Mouse (Mus musculus) CD4-positive, CD25-positive, alpha-beta regulatory T cell, adult 4 months (primary cell): ENCODE results near the gene Cyp1a2. TPM values are rescaled to one million over a fixed set of nuclear protein-coding genes. Genes with fewer than 3 reads are reported as not detected.

ENCODE experiments used
- ATAC-seq: one replicate; pipeline ENCODE4 v1.8.0; 2017
- polyA plus RNA-seq, 2 experiments: library from polyadenylated mRNA; unstranded; fragments of 100-300 nt; shearing (Covaris generic); gene quantifications; one replicate each; pipeline ENCODE4 v1.2.1; 2017

The Cyp1a2 gene
- polyA plus RNA-seq, 2 experiments from 2014 or later: not detected

DNA sequence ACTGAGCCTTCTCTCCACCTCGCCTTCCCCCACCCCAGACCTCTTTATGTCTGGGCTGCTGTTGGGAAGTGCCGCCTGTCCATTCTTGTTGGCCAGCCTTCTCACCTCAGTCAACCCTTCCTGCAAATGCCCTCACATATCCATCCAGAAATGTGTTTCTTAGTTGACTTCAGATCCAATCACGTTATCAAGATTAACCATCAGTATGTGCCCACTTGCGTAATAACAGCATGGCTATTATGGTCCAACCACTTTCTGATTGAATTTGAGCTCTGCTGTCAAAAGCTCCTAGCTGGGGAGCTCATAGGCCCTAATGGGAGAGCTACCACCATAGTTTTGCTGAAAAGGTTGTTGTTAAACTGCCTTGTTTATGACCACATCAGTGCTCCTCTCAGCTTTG lies 12.5 kb downstream of the Cyp1a2 start:
- ATAC-seq: no peak

DNA sequence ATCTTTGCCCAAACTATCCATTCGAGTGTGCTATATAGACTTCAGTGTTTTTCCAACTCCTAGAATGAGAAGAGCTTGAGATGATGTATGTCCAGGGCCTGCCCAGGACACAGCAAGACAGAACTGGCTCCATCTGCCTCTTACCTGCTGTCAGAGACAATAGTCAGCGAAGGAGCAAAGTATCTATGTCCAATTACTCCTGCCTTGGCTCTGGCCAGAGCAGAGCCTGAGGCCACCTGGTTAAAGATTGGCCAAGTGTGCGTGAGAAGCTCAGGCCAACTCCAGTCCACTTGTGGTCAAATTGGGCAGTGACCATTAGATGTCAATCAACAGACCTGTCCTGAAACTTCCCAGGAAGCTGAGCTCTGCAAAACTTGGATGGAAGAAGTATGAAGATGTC lies 13.9 kb downstream of the Cyp1a2 start:
- ATAC-seq: no peak

DNA sequence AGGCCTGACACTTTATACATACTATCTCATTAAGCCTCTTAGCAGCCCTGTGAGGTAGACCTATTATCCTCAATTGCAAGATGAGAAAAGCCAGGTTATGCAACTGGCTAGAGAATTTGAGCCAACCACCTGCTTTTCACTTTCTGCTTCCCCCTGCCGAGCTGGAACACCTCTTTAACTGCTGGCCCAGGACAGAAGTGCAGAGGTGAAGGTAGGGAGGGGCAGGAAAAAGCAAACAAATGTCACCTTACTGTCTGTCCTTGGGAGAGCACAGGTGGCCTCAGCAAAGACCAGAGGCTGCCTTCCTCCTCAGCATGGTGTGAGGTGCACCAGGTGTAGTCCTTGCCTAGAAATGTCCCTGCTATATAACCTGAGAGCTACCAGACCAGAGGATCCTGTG lies 15.2 kb downstream of the Cyp1a2 start:
- ATAC-seq: no peak

DNA sequence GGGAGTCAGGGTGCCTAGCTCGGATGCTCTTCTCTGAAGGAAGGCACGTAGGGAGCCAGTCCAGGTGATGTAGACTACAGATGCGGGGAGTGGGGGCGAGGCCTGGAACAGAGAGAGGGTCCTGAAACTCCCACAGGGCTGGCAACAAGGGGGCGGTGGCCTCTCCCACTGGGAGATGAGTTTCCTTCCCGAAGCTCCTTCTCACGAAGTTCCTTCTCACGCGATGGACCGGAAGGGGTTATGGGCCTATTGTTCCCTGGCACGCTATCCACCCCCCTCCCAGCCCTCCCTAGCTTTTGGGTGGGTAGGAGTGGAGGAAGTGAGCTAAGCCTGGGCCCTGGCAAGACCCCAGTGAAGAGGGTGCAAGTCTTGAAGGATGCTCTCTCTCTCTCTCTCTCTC lies 15.7 kb downstream of the Cyp1a2 start:
- ATAC-seq: no peak

DNA sequence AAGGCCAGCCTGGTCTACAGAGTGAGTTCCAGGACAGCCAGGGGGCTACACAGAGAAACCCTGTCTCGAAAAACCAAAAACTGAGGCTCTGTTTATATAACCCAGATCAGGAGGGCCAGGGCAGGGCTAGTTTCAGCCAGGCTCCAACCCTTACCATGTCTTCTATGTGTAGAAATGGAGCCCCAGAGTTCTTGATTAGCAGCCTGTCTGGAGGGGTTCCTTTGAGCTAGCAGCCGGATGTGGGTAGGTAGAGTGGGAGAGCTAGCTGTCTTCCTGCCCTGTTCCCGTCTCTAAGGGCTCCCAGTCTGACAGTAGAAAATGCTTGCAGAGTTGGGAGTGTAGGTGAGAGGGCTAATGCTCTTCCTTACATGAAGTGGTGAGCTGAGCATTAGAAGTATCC lies 16.4 kb downstream of the Cyp1a2 start:
- peak; percentile 47 for ATAC-seq

DNA sequence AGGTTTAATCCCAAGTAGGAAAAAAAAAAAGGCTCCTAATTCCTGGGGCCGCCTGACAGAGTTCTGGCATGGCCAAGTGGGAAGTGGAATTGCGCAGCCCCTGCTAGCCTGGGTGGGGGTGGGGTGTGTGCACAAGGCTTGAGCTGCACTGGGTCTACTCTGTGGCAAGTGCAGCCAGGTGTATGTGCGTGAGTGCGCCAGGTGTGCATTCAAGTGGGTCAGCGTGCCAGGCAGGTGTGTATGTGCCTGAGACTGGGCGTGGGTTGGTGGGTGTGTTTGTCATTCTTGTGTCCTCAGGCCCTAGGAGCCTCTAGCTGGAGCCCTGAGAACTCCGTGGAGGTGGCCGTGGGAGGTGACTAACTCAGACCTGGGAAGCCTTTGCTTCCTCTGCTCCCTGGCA lies 17.0 kb downstream of the Cyp1a2 start:
- ATAC-seq: no peak

DNA sequence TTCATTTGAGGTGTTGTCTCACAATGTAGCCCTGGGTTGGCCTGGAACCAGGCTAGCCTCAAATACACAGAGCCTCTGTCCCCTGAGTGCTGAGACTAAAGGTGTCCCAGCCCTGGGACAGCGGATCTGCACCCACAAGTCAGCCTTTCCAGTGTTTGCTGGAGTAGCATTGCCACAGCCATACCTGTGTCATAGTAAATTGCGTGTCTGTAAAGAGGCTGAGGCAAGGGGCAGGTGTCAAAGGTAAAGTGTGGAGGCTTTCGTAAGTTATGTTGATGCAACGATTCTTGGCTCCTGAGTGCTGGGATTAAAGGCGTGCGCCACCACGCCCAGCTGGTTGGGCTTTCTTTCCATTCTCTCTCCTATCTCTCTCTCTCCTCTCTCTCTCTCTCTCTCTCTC lies 18.9 kb downstream of the Cyp1a2 start:
- ATAC-seq: no peak

DNA sequence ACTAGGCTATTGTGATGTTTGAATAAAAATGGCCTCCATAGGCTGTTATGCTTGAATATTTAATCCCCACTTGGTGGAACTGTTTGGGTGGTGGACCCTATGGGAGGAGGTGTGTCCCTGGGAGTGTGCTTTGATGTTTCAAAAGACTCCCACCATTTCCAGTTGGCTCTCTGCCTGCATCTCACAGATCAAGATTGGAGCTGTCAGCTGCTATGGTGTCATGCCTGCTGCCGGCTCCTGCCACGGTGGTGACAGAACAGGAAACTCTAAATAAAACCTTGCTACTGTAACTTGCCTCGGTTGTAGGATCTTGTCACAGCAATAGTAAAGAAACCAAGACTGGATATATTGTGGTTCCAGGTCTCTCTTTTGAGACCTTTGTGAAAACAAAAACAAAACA lies 22.0 kb downstream of the Cyp1a2 start:
- ATAC-seq: no peak

DNA sequence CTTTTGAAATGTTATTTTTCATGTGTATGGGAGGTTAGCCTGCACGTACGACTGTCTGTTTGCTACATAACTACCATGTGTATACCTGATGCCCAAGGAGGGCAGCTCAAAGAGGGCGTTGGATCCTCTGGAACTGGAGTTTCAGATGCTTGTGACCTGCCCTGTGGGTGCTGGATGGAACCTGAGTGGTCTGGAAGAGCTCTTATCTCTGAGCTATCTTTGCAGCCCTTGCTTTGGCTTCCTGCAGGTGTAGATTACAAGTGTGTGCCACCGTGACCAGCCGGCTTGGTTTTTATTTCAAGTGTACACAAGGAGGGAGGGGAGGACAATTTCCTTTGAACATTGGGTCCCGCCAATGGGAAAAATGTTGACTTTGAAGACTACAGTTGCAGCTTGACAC lies 23.0 kb downstream of the Cyp1a2 start:
- no peak for ATAC-seq

DNA sequence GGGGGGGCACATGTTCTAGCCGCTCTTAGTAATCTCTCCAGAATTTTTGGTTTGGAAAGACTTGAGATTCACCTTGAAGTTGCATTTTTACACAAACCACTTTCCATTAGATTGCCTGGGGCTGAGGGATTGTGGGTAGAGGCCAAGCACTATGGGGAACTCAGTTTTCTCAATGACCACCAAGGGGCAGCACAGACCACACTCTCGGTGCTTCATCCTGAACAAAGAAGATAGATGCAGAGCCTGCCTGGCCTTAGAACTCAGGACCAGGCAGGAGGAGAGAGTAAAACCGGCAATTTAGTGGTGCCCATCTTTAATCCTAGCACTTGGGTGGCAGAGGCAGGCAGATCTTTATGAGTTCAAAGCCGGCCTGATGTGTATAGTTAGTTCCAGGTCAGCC lies 23.7 kb downstream of the Cyp1a2 start:
- peak; percentile 79 for ATAC-seq

DNA sequence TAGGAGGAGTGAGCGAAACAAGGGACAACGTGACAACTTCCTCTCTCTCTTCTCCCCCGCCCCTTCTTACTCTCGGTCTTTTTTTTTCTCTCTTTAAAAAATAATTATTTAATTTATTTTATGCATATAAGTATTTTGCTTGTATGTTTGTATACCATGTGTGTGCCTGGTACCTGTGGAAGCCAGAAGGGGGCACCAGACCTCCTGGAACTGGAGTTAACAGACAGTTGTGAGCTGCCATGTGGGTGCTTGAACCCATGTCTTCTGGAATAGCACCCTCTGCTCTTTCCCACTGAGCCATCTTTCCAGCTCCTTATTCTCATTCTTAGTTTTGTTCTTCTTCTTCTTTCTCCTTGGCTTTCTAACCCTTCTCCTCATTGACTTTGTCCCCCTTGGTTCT lies 24.5 kb downstream of the Cyp1a2 start:
- ATAC-seq: no peak

DNA sequence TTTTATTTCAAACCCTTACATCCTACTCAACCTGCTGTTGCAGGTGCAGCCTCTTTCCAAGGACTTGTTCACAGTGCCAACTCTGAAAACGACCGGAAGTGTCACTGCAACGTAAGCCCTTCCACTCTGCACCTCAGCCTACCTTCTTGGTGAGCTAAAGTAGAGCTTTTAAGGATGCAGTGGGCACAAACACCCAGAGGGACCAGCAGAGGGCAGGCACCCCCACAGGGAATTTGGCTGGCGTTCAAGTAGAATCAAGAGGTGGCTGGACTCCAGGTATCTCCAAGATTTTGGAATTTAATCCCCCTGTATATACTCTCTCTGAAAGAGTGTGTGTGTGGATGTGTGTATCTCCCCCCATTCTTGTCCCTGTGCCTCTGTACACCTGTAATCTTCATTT lies 25.7 kb downstream of the Cyp1a2 start:
- ATAC-seq: no peak

DNA sequence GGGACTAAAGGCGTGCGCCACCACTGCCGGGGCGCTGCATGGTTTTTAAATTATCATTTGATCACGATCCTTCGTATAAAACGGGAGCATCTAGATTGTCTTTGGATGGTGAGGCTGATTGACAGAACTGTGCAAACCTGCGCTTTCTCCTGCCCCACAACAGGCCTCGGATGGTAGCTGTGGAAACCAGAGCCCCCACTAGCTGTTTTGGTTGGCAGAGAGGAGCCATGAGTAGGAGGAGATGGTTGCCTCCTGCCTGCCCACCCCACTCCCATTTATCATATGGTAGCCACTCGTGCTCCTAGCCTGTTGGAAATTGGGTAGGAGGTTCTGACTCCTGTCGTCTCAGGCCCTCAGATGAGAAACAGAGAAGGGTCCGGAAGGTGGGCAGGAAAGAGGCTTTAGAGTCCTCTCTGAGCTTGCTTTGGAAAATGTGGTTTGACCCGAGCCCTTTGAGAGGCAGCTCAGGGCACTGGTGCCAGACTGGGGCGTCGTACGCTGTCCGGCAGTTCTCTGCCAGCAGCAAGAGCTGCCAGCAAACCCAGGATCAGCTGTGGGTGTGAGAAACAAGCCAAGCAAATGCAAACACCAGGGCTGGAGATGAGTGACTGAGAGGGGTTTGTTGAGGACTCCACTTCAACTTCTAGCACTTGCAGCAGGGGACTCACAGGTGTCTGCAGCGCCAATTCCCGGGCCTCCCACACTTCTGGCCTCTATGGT lies 26.7 kb downstream of the Cyp1a2 start:
- ATAC-seq: no peak

DNA sequence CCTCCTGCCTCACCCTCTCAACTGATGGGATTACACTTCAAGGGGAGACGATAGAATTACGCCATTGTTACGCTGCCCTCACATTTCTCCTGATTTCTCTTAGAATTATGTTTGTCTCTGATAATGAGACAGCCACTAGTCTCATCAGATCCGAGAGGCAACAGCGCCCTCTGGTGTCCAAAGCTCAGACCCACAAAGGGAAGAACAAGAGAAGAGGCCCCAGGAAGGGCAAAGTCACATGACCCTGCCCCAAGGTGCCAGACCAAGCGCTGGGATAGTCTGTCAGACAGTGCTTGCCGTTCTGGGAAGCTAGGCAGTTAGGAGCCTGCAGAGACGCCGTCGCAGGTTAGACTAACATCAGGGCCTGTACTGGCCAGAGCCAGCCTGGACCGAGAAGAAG lies 27.8 kb downstream of the Cyp1a2 start:
- ATAC-seq: peak; percentile 75

DNA sequence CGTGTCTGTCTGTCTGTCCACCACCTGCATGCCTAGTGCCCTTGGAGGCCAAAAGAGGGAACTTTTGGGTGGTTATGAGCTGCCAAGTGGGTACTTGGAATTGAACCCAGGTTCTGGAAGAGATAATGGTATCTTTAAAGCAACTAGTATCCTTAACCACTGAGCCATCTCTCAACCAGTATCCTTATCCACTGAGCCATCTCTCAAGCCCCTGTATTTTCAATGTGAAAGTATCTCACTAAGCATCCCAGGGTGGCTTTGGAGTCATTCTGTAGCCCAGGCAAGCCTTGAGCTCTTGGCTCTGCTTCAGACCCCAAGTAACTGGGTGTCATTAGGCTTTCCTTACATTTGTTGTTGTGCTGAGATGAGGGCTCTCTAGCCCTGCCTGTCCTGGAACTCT lies 28.5 kb downstream of the Cyp1a2 start:
- no peak for ATAC-seq

DNA sequence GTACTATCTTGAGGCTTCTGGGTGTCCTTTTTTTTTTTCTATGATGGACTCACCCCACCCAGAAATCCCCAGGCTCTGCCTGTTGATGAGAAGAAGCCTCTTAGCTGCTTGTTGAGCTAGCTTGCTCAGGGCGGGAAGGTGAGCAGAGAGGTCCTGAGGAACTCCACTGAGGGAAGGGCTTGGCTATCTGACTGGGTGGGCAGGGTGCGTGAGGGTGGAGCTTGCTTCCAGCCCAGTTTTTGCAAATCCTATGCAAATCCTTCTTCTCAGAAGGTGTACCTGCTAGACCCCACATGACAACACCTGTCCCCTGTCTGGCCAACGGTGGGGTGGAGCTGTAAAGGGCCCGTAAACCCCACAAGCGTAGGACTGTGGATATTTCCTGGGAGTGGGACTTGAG lies 30.2 kb downstream of the Cyp1a2 start, which contains the start of gene Csk:
Gene Csk (minus strand): TSS at position 349 of the 400 bp plus-strand sequence.
- no peak for ATAC-seq

DNA sequence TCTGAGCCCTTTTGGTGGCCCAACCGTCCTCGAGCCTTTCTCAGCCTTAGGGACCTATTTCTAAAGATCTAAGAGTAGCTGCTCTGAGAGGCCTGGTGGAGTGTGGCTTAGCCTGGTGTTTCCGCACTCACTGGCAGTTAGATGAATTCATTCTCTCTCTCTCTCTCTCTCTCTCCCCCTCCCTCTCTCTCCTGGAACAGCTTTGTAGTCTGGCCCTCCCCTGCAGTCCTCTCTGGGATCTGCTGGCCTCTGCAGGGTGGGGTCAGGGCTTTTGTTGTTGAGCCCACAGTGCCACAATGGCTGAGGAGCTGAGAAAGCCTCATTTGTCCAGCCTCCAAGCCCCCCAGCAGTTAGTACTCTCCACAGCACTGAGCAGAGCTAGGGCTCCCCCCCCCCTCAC lies 30.6 kb downstream of the Cyp1a2 start:
- ATAC-seq: no peak

DNA sequence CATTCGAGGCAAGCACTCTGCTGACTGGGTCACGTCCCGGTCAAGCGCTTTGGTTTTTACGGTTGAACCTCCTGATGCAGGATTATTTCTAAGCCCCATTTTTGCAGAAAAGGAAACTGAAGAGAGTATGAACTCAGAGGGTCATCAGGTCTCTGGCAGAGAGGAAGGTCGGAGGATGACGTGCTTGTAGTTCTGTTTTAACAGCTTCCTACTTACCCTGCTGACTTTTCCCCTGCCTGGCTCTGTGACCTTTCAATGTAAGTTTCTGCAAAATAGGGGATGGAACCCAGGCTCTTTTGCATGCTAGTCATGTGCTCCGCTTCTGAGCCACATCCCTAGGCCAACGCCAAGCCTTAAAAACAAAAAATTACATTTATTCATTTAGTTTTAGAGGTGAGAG lies 31.2 kb downstream of the Cyp1a2 start:
- ATAC-seq: peak; percentile 24

DNA sequence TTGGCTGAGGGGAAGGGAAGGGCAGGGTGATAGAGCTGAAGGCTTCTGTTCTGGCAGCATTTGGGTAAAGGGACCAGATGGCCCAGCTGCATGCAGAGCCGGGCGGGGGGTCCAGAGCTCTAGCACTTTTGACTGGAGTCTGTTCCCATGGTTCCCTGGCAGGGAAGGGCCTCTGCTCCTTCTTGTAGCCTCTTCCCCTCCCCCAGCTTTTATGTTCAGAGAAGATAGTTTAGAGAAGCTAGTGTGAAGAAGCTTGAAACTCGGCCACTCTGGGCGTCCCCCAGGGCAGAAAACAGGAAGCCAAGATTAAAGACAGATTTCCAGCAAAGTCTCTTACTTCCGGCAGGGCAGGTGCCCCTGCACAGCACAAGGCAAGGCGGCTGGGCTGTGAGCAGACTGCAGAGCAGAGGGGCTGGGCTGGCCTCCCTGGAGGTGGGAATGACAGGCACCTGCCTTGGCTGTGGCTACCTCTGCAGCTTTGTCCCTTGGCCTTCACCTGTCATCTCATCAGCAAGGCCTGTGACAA lies 32.7 kb downstream of the Cyp1a2 start:
- peak; percentile 46 for ATAC-seq

DNA sequence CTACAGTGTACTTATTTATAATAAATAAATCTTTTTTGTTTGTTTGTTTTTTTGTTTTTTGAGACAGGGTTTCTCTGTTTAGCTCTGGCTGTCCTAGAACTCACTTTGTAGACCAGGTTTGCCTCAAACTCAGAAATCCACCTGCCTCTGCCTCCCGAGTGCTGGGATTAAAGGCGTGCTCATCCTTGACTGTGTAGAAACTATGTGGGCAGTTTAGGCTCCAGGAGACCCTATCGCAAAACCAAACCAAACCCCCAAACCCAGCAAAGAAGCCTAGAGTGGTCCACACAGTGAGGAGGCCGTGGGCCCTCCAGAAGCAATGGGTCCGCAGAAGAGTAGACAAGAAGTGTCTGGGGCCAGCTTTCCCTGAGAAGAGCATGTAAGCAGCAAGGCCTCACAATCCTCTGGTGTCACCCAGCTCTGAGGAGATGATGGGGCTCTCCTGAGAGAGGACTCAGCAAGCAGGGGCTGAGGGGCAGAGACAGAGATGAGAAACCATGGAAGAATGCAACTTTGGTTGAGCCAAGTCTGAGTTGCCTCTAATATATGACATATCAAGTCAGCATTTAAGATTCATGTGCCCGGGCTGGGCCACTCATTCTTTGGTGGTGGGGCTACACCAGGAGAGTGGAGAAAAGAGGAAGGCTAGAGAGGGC lies 33.2 kb downstream of the Cyp1a2 start:
- no peak for ATAC-seq

DNA sequence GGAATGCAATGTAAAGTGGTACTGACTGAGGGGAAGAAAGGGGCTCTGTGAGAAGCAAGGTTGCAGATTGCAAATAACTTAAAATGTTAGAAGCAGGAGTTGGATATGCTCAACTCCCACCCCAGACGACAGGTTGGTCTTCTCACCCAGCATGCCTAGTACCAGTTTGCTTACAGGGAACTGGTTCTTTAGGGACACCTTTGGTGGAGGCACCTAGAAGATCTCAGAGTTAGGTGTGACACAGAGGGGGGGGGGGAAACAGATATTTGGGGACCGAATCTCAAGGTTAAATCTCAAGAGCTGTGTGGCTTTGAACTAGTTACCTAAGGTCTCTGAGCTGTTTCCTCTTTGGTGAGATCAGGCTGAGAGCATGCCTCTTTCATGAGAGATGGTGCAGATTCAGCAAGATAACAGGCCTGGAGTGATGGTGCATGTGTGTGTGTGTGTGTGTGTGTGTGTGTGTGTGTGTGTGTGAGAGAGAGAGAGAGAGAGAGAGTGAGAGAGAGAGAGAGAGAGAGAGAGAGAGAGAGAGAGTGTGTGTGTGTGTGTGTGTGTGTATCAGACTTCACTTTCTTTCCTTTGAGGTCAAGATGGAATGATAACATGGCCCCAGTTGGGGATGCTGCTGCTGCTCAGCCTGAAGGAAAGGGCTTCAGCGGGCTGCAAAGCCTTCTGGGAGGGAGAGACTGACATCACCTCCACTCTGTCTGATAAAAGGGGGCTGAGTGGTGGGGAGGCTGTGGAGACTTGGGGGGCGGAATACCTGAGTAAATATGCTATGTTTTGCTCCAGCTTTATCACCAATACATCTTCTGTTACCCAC lies 36.0 kb downstream of the Cyp1a2 start:
- peak; percentile 46 for ATAC-seq

DNA sequence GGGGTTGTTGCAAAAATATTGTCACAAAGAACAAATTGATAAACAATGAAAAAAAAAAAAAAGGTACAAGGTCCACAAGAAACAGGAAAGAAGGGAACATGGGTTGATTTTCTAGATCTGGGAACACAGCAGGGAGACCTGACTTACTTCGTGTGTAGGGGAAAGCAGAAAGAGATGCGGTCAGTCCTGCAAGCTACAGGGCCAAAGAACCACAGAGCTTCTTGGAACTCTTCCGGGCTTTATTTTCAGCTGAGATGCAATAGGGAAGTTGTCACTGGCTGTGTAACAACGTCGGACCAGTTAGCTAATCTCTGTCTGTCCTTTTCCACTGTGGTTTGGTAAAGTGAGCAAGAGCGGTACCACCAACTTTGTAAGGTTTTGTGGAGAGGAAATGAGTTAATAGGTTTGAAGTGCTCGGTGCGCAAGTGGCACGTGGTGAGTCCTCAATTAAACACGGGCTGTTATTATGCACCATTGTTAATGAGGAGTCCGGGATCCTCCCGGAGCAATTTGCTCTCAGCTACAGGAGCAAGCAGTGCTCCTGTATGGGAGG lies 36.9 kb downstream of the Cyp1a2 start:
- ATAC-seq: peak; percentile 49
